Mouse (Mus musculus) MEL (cell line): ENCODE data around the gene Gabarapl1. TPM values are rescaled to one million over a fixed set of nuclear protein-coding genes. Genes with fewer than 3 reads are reported as not detected.

Experiments used
- DNase-seq: peaks from one replicate; pipeline ENCODE4 v3.0.0; 2011; ENCODE audit warnings: low read depth, low spot score
- H3K27ac ChIP-seq: 2 replicates; pipeline ENCODE4 v1.5.1; 2012; ENCODE audit warnings: low read depth, mild to moderate bottlenecking, control low read depth, low read length, moderate library complexity; ENCODE audit not compliant: control insufficient read depth
- H3K27me3 ChIP-seq, 2 experiments: fragments of 150-350 bp in 1 of 2; sonication (generic) in 1 of 2; 2 replicates each; pipeline ENCODE4 v1.6.1; 2012; ENCODE audit warnings: low read length in 2 of 2, mild to moderate bottlenecking in 2 of 2, improper control_type of control experiment in 1 of 2, moderate library complexity in 1 of 2; ENCODE audit not compliant: insufficient read depth in 2 of 2, control insufficient read depth in 1 of 2
- H3K36me3 ChIP-seq, 2 experiments: 2 replicates each; pipeline ENCODE4 v1.6.1; 2012 to 2014; ENCODE audit warnings: low read length in 2 of 2, improper control_type of control experiment in 1 of 2, inconsistent platforms in 1 of 2, mild to moderate bottlenecking in 1 of 2; ENCODE audit not compliant: insufficient read depth in 2 of 2, control insufficient read depth in 1 of 2
- H3K4me1 ChIP-seq, 2 experiments: fragments of 150-350 bp in 1 of 2; sonication (generic) in 1 of 2; 2 replicates each; pipeline ENCODE4 v1.6.1; 2012; ENCODE audit warnings: low read length in 2 of 2, improper control_type of control experiment in 1 of 2, mild to moderate bottlenecking in 1 of 2; ENCODE audit not compliant: insufficient read depth in 2 of 2, control insufficient read depth in 1 of 2
- H3K4me3 ChIP-seq, 2 experiments: fragments of 150-350 bp in 1 of 2; sonication (generic) in 1 of 2; 2 replicates each; pipeline ENCODE4 v1.5.1; 2012; ENCODE audit warnings: low read depth in 2 of 2, low read length in 2 of 2, mild to moderate bottlenecking in 2 of 2, moderate library complexity in 2 of 2, control low read depth in 1 of 2, improper control_type of control experiment in 1 of 2; ENCODE audit not compliant: control insufficient read depth in 1 of 2, insufficient read depth in 1 of 2
- H3K79me2 ChIP-seq: 2 replicates; pipeline ENCODE4 v1.6.1; 2012; ENCODE audit warnings: mild to moderate bottlenecking, low read length, moderate library complexity; ENCODE audit not compliant: control insufficient read depth, poor library complexity, insufficient read depth
- H3K9ac ChIP-seq: 2 replicates; pipeline ENCODE4 v1.6.1; 2012; ENCODE audit warnings: low read depth, mild to moderate bottlenecking, control low read depth, low read length, moderate library complexity; ENCODE audit not compliant: control insufficient read depth, poor library complexity, severe bottlenecking
- H3K9me3 ChIP-seq: fragments of 150-350 bp; sonication (generic); replicated peaks from 2 replicates; pipeline ENCODE4 v1.6.1; 2012; ENCODE audit warnings: mild to moderate bottlenecking, low read length, improper control_type of control experiment, moderate library complexity; ENCODE audit not compliant: insufficient read depth
- BHLHE40 ChIP-seq: IDR thresholded peaks from 2 replicates; pipeline ENCODE4 v1.6.1; 2012; ENCODE audit warnings: low read depth, mild to moderate bottlenecking, inconsistent platforms, low read length, improper control_type of control experiment, borderline replicate concordance
- CHD2 ChIP-seq: IDR thresholded peaks from 2 replicates; pipeline ENCODE4 v1.6.1; 2011; ENCODE audit warnings: low read length, improper control_type of control experiment
- EP300 ChIP-seq, 2 experiments: IDR thresholded peaks; 2 replicates each; pipeline ENCODE4 v1.6.1; 2011; ENCODE audit warnings: improper control_type of control experiment in 2 of 2, low read length in 2 of 2, low read depth in 1 of 2, mild to moderate bottlenecking in 1 of 2
- ETS1 ChIP-seq: IDR thresholded peaks from 2 replicates; pipeline ENCODE4 v1.6.1; 2012; ENCODE audit warnings: low read depth, mild to moderate bottlenecking, inconsistent platforms, low read length, improper control_type of control experiment, moderate library complexity
- GABPA ChIP-seq: IDR thresholded peaks from 2 replicates; pipeline ENCODE4 v1.6.1; 2012; ENCODE audit warnings: low read depth, mild to moderate bottlenecking, inconsistent platforms, low read length, improper control_type of control experiment, moderate library complexity
- GATA1 ChIP-seq: IDR thresholded peaks from 2 replicates; pipeline ENCODE4 v1.6.1; 2011; ENCODE audit warnings: low read depth, low read length, improper control_type of control experiment
- HCFC1 ChIP-seq: IDR thresholded peaks from 2 replicates; pipeline ENCODE4 v1.6.1; 2012; ENCODE audit warnings: low read depth, mild to moderate bottlenecking, inconsistent platforms, low read length, improper control_type of control experiment, moderate library complexity
- JUND ChIP-seq: IDR thresholded peaks from 2 replicates; pipeline ENCODE4 v1.6.1; 2011; ENCODE audit warnings: low read depth, mild to moderate bottlenecking, improper control_type of control experiment, low read length
- KAT2A ChIP-seq: conservative IDR thresholded peaks from 2 replicates; pipeline ENCODE4 v1.6.1; 2012; ENCODE audit warnings: low read depth, low read length, improper control_type of control experiment, inconsistent platforms
- MAX ChIP-seq: IDR thresholded peaks from 2 replicates; pipeline ENCODE4 v1.6.1; 2011; ENCODE audit warnings: low read length, improper control_type of control experiment
- MAZ ChIP-seq: IDR thresholded peaks from 2 replicates; pipeline ENCODE4 v1.6.1; 2012; ENCODE audit warnings: low read depth, mild to moderate bottlenecking, inconsistent platforms, low read length, improper control_type of control experiment
- MEF2A ChIP-seq: IDR thresholded peaks from 2 replicates; pipeline ENCODE4 v1.6.1; 2014; ENCODE audit warnings: low read depth, mild to moderate bottlenecking, inconsistent platforms, low read length, improper control_type of control experiment; ENCODE audit not compliant: poor library complexity, insufficient replicate concordance, severe bottlenecking; ENCODE audit errors: extremely low read depth
- MXI1 ChIP-seq: IDR thresholded peaks from 2 replicates; pipeline ENCODE4 v1.6.1; 2011; ENCODE audit warnings: mild to moderate bottlenecking, low read depth, low read length, improper control_type of control experiment
- MYC ChIP-seq: IDR thresholded peaks from 2 replicates; pipeline ENCODE4 v1.6.1; 2011; ENCODE audit warnings: low read depth, mild to moderate bottlenecking, low read length, improper control_type of control experiment, moderate library complexity
- NRF1 ChIP-seq: IDR thresholded peaks from 2 replicates; pipeline ENCODE4 v1.6.1; 2014; ENCODE audit warnings: low read depth, mild to moderate bottlenecking, inconsistent platforms, low read length, improper control_type of control experiment, moderate library complexity; ENCODE audit not compliant: poor library complexity, insufficient read depth, severe bottlenecking
- POLR2A ChIP-seq, 2 experiments: IDR thresholded peaks; 2 replicates each; pipeline ENCODE4 v1.6.1; 2011 to 2012; ENCODE audit warnings: low read length in 2 of 2, mild to moderate bottlenecking in 2 of 2, control low read depth in 1 of 2, improper control_type of control experiment in 1 of 2, low read depth in 1 of 2, moderate library complexity in 1 of 2; ENCODE audit not compliant: control insufficient read depth in 1 of 2, insufficient read depth in 1 of 2, poor library complexity in 1 of 2
- POLR2AphosphoS2 ChIP-seq: IDR thresholded peaks from 2 replicates; pipeline ENCODE4 v1.6.1; 2011; ENCODE audit warnings: low read length, improper control_type of control experiment
- RAD21 ChIP-seq: IDR thresholded peaks from 2 replicates; pipeline ENCODE4 v1.6.1; 2011; ENCODE audit warnings: mild to moderate bottlenecking, low read depth, low read length, improper control_type of control experiment
- RCOR1 ChIP-seq: IDR thresholded peaks from 2 replicates; pipeline ENCODE4 v1.6.1; 2012; ENCODE audit warnings: low read depth, mild to moderate bottlenecking, inconsistent platforms, low read length, improper control_type of control experiment
- SIN3A ChIP-seq: IDR thresholded peaks from 2 replicates; pipeline ENCODE4 v1.6.1; 2012; ENCODE audit warnings: low read length, improper control_type of control experiment, inconsistent platforms
- TAL1 ChIP-seq: IDR thresholded peaks from 2 replicates; pipeline ENCODE4 v1.6.1; 2012; ENCODE audit warnings: mild to moderate bottlenecking, inconsistent platforms, low read length, moderate library complexity, mixed read lengths
- TBP ChIP-seq: IDR thresholded peaks from 2 replicates; pipeline ENCODE4 v1.8.0; 2011; ENCODE audit warnings: low read depth, low read length, improper control_type of control experiment
- UBTF ChIP-seq: IDR thresholded peaks from 2 replicates; pipeline ENCODE4 v1.6.1; 2012; ENCODE audit warnings: low read depth, mild to moderate bottlenecking, inconsistent platforms, low read length, improper control_type of control experiment, moderate library complexity, borderline replicate concordance; ENCODE audit not compliant: insufficient read depth
- USF1 ChIP-seq: IDR thresholded peaks from 2 replicates; pipeline ENCODE4 v1.6.1; 2014; ENCODE audit warnings: low read depth, mild to moderate bottlenecking, inconsistent platforms, low read length, improper control_type of control experiment, moderate library complexity
- USF2 ChIP-seq, 2 experiments: IDR thresholded peaks; 2 replicates each; pipeline ENCODE4 v1.6.1; 2011 to 2012; ENCODE audit warnings: improper control_type of control experiment in 2 of 2, low read length in 2 of 2, borderline replicate concordance in 1 of 2, inconsistent platforms in 1 of 2, low read depth in 1 of 2, mild to moderate bottlenecking in 1 of 2; ENCODE audit not compliant: insufficient read depth in 1 of 2
- ZKSCAN1 ChIP-seq: IDR thresholded peaks from 2 replicates; pipeline ENCODE4 v1.6.1; 2012; ENCODE audit warnings: low read depth, mild to moderate bottlenecking, inconsistent platforms, low read length, improper control_type of control experiment, moderate library complexity
- polyA plus RNA-seq, 2 experiments: library from polyadenylated mRNA; stranded (reverse) in 1 of 2; unstranded in 1 of 2; fragments of >175 nt in 1 of 2; fragments of >200 nt in 1 of 2; gene quantifications; 2 replicates each; pipeline versions ENCODE4 v1.2.1 to v1.2.4; 2012; ENCODE audit warnings: low replicate concordance in 2 of 2, low read depth in 1 of 2; ENCODE audit not compliant: insufficient read length in 2 of 2, insufficient read depth in 1 of 2, missing spikeins in 1 of 2
- total RNA-seq: library from RNA; depleted of rRNA; stranded (reverse); fragments of 300-350 nt; gene quantifications from 2 replicates; pipeline ENCODE4 v1.2.3, GENCODE M21; 2012

Gene Gabarapl1
- total and polyA plus RNA-seq, 3 experiments = 61.3 to 99.5 TPM; not detected in 1

- Histone ChIP-seq H3K27me3 (no peaks in the 10 kb centered on the region), H3K4me3 (no peak overlapping the region), H3K9ac (no peak overlapping the region), H3K4me1 (peaks cover 11 to 14% of the 10 kb centered on the region in 2 experiments), H3K79me2 (peaks cover 21% of the 10 kb centered on the region), H3K9me3 (no peaks in the 10 kb centered on the region), H3K27ac (no peak overlapping the region), H3K36me3 (peaks cover 13 to 14% of the 10 kb centered on the region in 2 experiments)
- no peak for DNase-seq
- TF ChIP-seq EP300 (IDR thresholded peaks at IDR 0.05; ENCODE audit: low read depth in 1 of 2, low read length in 2 of 2) = no peak
- TF ChIP-seq SIN3A = no peak
- TF ChIP-seq HCFC1 = no peak
- TF ChIP-seq MEF2A = no peak
- TF ChIP-seq RAD21 = no peak
- no peak for TF ChIP-seq POLR2A (IDR thresholded peaks at IDR 0.05; ENCODE audit: control insufficient read depth in 1 of 2, insufficient read depth in 1 of 2, low read depth in 1 of 2, low read length in 2 of 2, poor library complexity in 1 of 2)
- TF ChIP-seq GABPA = no peak
- TF ChIP-seq MXI1 = no peak
- TF ChIP-seq JUND = no peak
- no peak for TF ChIP-seq USF1
- TF ChIP-seq USF2 (IDR thresholded peaks at IDR 0.05; ENCODE audit: borderline replicate concordance in 1 of 2, insufficient read depth in 1 of 2, low read depth in 1 of 2, low read length in 2 of 2) = no peak
- no peak for TF ChIP-seq MAX
- TF ChIP-seq TAL1 = no peak
- no peak for TF ChIP-seq ETS1
- no peak for TF ChIP-seq NRF1
- TF ChIP-seq POLR2AphosphoS2 = no peak
- no peak for TF ChIP-seq UBTF
- TF ChIP-seq BHLHE40 = no peak
- TF ChIP-seq ZKSCAN1 = no peak
Observed at GRCm38 (mm10) chr6:129538555-129538954, 5.6 kb downstream of the Gabarapl1 start.

GRCm38 (mm10) chr6:129541931-129542330 is 9.0 kb downstream of the Gabarapl1 start:
- no peak for DNase-seq
- Histone ChIP-seq H3K36me3 (peaks cover 0 to 14% of the 10 kb centered on the region in 2 experiments; a peak in 2 of 4 replicates), H3K9ac (no peak overlapping the region), H3K79me2 (no peaks in the 10 kb centered on the region), H3K4me1 (no peaks in the 10 kb centered on the region), H3K27ac (no peak overlapping the region), H3K4me3 (no peak overlapping the region), H3K9me3 (no peaks in the 10 kb centered on the region), H3K27me3 (no peaks in the 10 kb centered on the region)
- TF ChIP-seq USF1 (no peak), UBTF (no peak), KAT2A (no peak), NRF1 (no peak), CHD2 (no peak), MAX (no peak), GABPA (no peak), MYC (no peak), TBP (no peak), MAZ (no peak), GATA1 (no peak), MXI1 (no peak), JUND (no peak), TAL1 (no peak), POLR2A (IDR thresholded peaks at IDR 0.05; ENCODE audit: control insufficient read depth in 1 of 2, insufficient read depth in 1 of 2, low read depth in 1 of 2, low read length in 2 of 2, poor library complexity in 1 of 2) (no peak), RCOR1 (no peak), MEF2A (no peak)
